Mouse (Mus musculus) limb, embryonic 14.5 days (tissue): ENCODE data around the gene Pfkp. TPM values are rescaled to one million over a fixed set of nuclear protein-coding genes. Genes with fewer than 3 reads are reported as not detected.

Source experiments
- ATAC-seq: fragments of 200-750 bp; cut with Nextera tagmentation; 2 replicates; pipeline ENCODE4 v1.8.0; 2017; ENCODE audit warnings: low read depth, moderate number of reproducible peaks, moderate TSS enrichment; ENCODE audit not compliant: low FRiP score
- DNase-seq: peaks from one replicate; pipeline ENCODE4 v3.0.0-alpha.2; 2015; ENCODE audit warnings: low spot score
- H3K27ac ChIP-seq: fragments of 300-500 bp; sonication (generic); replicated peaks from 2 replicates; pipeline ENCODE4 v1.5.1; 2014; ENCODE audit warnings: low read depth, mild to moderate bottlenecking, low read length, moderate library complexity, mixed read lengths
- H3K27me3 ChIP-seq: fragments of 300-500 bp; sonication (generic); 2 replicates; pipeline ENCODE4 v1.6.1; 2014; ENCODE audit warnings: low read length, mixed read lengths; ENCODE audit not compliant: control insufficient read depth, insufficient read depth
- H3K36me3 ChIP-seq: fragments of 300-500 bp; sonication (generic); 2 replicates; pipeline ENCODE4 v1.6.1; 2014; ENCODE audit warnings: mild to moderate bottlenecking, low read length, moderate library complexity, mixed read lengths; ENCODE audit not compliant: control insufficient read depth, insufficient read depth
- H3K4me1 ChIP-seq: fragments of 300-500 bp; sonication (generic); 2 replicates; pipeline ENCODE4 v1.6.1; 2014; ENCODE audit warnings: antibody characterized with exemption, low read length, mixed read lengths; ENCODE audit not compliant: control insufficient read depth, insufficient read depth
- H3K4me2 ChIP-seq: fragments of 300-500 bp; sonication (generic); replicated peaks from 2 replicates; pipeline ENCODE4 v1.6.1; 2014; ENCODE audit warnings: low read depth, mild to moderate bottlenecking, low read length, moderate library complexity; ENCODE audit not compliant: severe bottlenecking
- H3K4me3 ChIP-seq: fragments of 300-500 bp; sonication (generic); replicated peaks from 2 replicates; pipeline ENCODE4 v1.5.1; 2014; ENCODE audit warnings: low read length
- H3K9ac ChIP-seq: fragments of 300-500 bp; sonication (generic); 2 replicates; pipeline ENCODE4 v1.6.1; 2014; ENCODE audit warnings: mild to moderate bottlenecking, low read depth, low read length, moderate library complexity; ENCODE audit not compliant: severe bottlenecking
- H3K9me3 ChIP-seq: fragments of 300-500 bp; sonication (generic); 2 replicates; pipeline ENCODE4 v1.6.1; 2016; ENCODE audit warnings: low read length; ENCODE audit not compliant: control insufficient read depth
- POLR2A ChIP-seq: fragments of 200-500 bp; IDR thresholded peaks from 2 replicates; pipeline ENCODE4 v1.8.0; 2012; ENCODE audit warnings: inconsistent platforms, mild to moderate bottlenecking, moderate library complexity, borderline replicate concordance; ENCODE audit not compliant: insufficient read depth, insufficient read length; ENCODE audit errors: extremely low read depth
- WGBS: fragments of 180-500 bp; shearing (Covaris S2); extraction: QIAGEN DNeasy Blood & Tissue Kit; methylation state at CpG from one replicate; pipeline ENCODE4 v1.1.7; 2014; 5-methylcytosine and 5-hydroxymethylcytosine counted together
- polyA plus RNA-seq, 2 experiments: library from polyadenylated mRNA; depleted of rRNA in 1 of 2; stranded (reverse) in 1 of 2; unstranded in 1 of 2; fragments of >200 nt; fragmentation: Nextera tagmentation in 1 of 2; extraction: Ambion mirVana in 1 of 2; gene quantifications; 2 replicates each; pipeline versions ENCODE4 v1.2.1 to v1.2.3; 2012 to 2014

Gene Pfkp
- polyA plus RNA-seq (2012; rRNA removed) (8.3 and 12.2 TPM in 2 replicates), polyA plus RNA-seq (2014; fragmentation: Nextera tagmentation; extraction: Ambion mirVana) (12.0 and 12.2 TPM in 2 replicates)

GRCm38 (mm10) chr13:6648669-6649233 is at the start of gene Pfkp:
TSS of gene Pfkp (minus strand) at chr13:6648777.
- WGBS, result 5% methylated on average over 25 of the region's 34 CpGs
- no peak for TF ChIP-seq POLR2A
- DNase-seq (peak; percentile 78), ATAC-seq (peak; percentile 94)
- Histone ChIP-seq H3K9me3 (no peaks in the 10 kb centered on the region), H3K4me3 (peak within 1 kb of the TSS; percentile 45), H3K36me3 (no peaks in the 10 kb centered on the region), H3K27me3 (no peaks in the 10 kb centered on the region), H3K4me1 (peaks cover 14% of the 10 kb centered on the region; the same call in 1 of the 2 replicates), H3K27ac (no peak within 1 kb of the TSS), H3K4me2 (peak within 1 kb of the TSS; percentile 96), H3K9ac (peak within 1 kb of the TSS; percentile 51)

- Histone ChIP-seq H3K9me3 (no peaks in the 10 kb centered on the region), H3K27me3 (no peaks in the 10 kb centered on the region), H3K4me2 (no peak overlapping the region), H3K9ac (no peak overlapping the region), H3K4me3 (no peak overlapping the region), H3K27ac (no peak overlapping the region), H3K36me3 (no peaks in the 10 kb centered on the region), H3K4me1 (no peaks in the 10 kb centered on the region)
- 72% methylated on average over 3 of the region's 3 CpGs for WGBS
- no peak for DNase-seq
- no peak for ATAC-seq
- no peak for TF ChIP-seq POLR2A
Observed at GRCm38 (mm10) chr13:6690607-6691006, 42.0 kb upstream of the Pfkp start.

DNA sequence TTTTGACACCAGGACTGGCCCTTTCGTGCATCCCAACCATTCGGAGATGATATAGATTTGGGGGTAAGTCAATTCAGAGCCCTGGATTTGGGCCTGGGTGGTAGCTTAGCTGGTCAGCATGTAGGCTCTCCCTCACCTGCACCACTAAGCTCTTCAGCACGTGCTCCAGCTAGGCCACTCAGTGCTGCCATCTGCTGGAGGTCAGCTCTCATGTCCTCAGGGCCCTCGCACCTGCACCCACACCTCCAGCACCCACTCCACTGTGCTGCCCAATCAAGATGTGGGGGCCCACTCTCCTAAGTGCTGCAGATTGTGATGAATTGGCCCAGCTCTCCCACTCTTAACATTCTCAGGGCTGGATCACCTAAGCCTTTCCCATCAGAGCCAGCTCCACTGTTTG is 41.4 kb upstream of the Pfkp start:
- H3K4me1 ChIP-seq, result no peaks in the 10 kb centered on the region
- no peak for DNase-seq
- no peak for TF ChIP-seq POLR2A
- no peaks in the 10 kb centered on the region for H3K27me3 ChIP-seq
- H3K9me3 ChIP-seq, result no peaks in the 10 kb centered on the region
- H3K9ac ChIP-seq, result no peak overlapping the region
- no peak for ATAC-seq
- no peak overlapping the region for H3K4me2 ChIP-seq
- H3K4me3 ChIP-seq, result no peak overlapping the region
- 73% methylated on average over 4 of the region's 4 CpGs for WGBS
- H3K36me3 ChIP-seq, result no peaks in the 10 kb centered on the region
- H3K27ac ChIP-seq, result no peak overlapping the region

GRCm38 (mm10) chr13:6688790-6689433 is 40.3 kb upstream of the Pfkp start:
- H3K27ac ChIP-seq, result no peak overlapping the region
- H3K9ac ChIP-seq, result no peak overlapping the region
- H3K4me3 ChIP-seq, result no peak overlapping the region
- 45% methylated on average over 7 of the region's 7 CpGs for WGBS
- H3K4me2 ChIP-seq, result no peak overlapping the region
- no peaks in the 10 kb centered on the region for H3K36me3 ChIP-seq
- no peaks in the 10 kb centered on the region for H3K27me3 ChIP-seq
- no peaks in the 10 kb centered on the region for H3K9me3 ChIP-seq
- DNase-seq (peak; percentile 88), ATAC-seq (peak; percentile 68)
- H3K4me1 ChIP-seq, result no peaks in the 10 kb centered on the region
- TF ChIP-seq POLR2A, result no peak

DNA sequence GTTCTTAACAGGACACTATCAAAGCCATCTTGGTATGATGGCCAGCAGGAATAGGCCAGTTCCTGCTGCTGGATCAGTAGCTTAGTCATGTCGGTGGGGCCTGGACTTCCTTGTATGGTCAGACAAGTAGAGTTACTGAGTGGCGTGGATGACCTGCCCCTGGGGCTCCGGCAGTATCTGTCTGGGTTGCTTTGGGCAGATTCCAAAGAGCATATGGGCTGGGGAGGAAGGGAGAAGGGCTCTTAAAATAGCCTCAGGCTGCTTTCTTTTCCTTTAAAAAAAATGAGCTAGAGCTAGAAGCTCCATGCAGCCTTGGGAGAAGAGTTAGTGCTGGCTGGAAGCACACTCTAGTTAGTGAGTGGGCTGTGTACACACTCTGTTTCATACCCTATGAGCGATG is 18.3 kb upstream of the Pfkp start:
- DNase-seq, result no peak
- no peak for ATAC-seq
- Histone ChIP-seq H3K4me2 (no peak overlapping the region), H3K4me3 (no peak overlapping the region), H3K27ac (no peak overlapping the region), H3K27me3 (no peaks in the 10 kb centered on the region), H3K36me3 (no peaks in the 10 kb centered on the region), H3K9ac (no peak overlapping the region), H3K9me3 (no peaks in the 10 kb centered on the region), H3K4me1 (0 out of 2 replicates have a peak, but pooled peaks cover 6% of the 10 kb centered on the region)
- TF ChIP-seq POLR2A, result no peak
- whole genome bisulfite sequencing, result 81% methylated on average over 4 of the region's 4 CpGs
